Mouse (Mus musculus) stomach, postnatal 0 days (tissue): ENCODE data around the gene Gm28308.

ENCODE experiments used
- CTCF ChIP-seq: IDR thresholded peaks from 2 replicates; pipeline ENCODE4 v1.5.1; 2016; ENCODE audit warnings: antibody characterized with exemption, low read depth, mild to moderate bottlenecking, moderate library complexity
- EP300 ChIP-seq: optimal IDR thresholded peaks from 2 replicates; pipeline ENCODE3; 2016; ENCODE audit warnings: antibody characterized with exemption

DNA sequence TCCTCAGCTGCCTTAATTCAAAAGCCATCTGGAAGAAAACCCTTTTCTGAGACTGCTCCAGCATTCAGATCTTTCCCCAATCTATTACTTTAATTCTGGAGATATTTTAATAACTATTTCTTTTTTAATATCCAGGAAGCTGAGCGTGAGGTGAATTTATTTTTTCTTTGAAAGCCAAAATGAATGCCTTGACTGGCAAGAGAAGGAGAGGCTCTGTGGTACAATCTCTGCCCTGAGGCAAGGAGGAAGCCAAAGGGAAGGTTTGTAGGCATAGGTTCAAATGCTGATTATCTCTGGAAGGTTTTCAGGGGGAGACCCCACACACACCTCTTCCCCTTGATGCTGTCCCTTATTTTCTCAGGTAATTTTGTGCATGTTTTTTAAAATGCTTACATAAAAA, 46.0 kb downstream of the Gm28308 start:
- TF ChIP-seq CTCF = no peak
- no peak for TF ChIP-seq EP300
